Mouse (Mus musculus) cerebellum, adult (tissue): ENCODE results near the gene Shisa9.

Source experiments
- ATAC-seq: cut with Nextera tagmentation; 2 replicates; pipeline ENCODE4 v1.9.2; 2017; ENCODE audit warnings: mild to moderate bottlenecking, moderate library complexity, mixed read lengths; ENCODE audit not compliant: insufficient number of reproducible peaks, low FRiP score, low TSS enrichment

Gene Shisa9

DNA sequence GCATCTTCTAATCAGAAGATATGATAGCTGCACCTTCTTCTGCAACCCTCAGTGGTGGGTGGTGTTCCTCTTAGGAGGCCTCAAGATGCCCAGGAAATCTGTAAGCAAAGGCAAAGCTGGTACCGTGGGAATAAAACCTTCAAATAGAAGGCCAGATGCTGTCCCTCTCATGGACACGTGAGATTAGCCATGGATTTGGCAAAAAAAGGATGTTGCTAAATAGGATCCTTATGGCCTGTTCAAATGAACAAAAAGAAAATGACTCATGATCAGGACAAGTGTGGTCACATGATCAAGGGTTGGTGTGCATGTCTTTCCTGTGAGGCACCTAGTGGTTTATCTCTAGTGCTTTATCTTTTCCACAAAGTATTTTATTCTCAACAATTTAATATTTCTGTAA, 194.1 kb downstream of the Shisa9 start:
- ATAC-seq = no peak

DNA sequence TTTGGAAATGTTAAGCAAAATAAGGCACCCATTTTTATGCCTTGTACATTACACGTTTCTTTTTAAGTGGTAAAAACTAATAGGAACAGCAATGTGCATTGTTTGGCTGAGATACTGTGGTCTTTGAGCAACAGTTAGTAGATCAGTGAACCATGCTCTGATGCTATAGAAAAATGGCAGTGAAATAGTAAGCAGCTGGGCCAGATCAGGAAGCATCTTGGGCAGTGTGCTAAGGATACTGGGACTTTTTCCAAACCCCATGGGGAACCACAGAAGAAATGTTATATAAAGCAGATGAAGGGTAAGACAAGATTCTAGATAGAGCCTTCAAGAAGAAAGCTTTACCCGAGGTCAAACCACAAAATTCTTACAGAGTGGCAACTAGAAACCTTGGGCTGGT, 205.8 kb downstream of the Shisa9 start:
- no peak for ATAC-seq

DNA sequence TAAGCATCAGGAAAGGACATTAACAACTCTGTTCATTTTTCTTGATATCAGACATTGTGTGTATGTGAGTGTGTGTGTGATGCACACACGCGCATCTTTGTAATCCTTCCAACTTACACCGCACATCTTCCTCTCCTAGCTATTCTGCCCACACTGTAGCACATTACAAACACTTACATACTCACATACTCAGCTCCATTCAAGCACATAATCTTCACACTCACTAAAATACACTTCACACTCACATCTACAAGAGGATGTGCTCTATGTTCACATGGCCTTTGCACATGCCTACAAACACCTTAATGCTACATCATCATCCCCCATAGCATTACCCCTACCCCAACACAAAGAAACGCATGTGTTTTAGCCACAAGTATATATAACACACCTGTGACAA, 212.9 kb downstream of the Shisa9 start:
- ATAC-seq = no peak

DNA sequence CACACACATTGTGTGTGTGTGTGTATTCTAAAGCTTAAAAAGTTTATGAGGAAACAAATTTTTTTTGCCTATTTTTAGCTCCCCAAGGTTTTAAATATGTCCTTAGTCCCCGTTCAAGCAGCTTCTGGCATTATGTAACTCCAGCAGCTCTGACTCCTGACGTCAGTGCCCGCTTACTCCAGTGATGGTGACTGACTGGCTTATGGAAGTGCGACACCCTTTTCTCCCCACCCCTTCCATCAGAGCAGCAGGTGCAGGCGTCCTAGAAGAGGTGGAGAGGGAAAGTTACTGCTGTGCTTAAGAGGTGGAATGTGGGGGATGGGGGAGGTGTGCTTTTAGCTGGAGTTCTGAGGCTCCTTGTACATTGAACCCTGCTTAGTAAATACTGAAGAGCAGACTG, 213.7 kb downstream of the Shisa9 start:
- no peak for ATAC-seq

DNA sequence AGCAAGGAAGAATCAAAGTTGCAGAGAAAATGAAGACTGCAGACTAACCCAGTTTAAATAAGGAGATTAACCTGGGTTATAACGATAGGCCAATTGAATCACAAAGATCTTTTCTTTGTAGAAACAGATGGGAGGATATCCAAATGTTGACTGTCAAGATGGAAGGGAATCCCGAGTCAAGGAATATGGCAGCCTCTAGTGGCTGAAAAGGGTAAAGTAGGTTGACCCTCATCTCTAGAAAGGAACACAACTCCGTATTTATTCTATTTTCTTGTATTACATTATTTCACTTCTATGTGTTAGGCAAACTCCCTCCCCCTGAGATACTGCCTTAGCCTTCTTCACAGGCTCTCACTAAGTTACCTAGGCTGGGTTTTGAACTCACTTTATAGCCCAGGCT, 217.3 kb downstream of the Shisa9 start:
- ATAC-seq = no peak

DNA sequence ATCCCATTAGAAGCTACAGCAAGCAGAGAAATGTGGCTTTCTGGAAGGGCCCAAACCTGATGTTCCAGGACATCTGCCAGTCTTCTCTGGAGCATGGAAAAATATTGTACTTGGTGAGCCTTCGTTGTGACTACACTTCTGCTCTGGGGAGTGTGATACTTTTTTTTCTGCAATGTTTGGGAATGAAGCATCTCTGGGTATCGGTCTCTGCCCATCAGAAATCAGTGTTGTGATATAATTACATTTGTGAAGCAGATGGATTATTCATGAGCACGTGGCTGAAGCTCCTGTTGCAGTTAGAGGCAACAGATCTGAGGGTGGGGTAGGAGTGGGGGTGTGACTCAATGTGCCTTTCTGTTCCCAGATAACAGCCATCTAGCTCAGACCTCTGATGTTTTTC, 218.2 kb downstream of the Shisa9 start:
- ATAC-seq = no peak

DNA sequence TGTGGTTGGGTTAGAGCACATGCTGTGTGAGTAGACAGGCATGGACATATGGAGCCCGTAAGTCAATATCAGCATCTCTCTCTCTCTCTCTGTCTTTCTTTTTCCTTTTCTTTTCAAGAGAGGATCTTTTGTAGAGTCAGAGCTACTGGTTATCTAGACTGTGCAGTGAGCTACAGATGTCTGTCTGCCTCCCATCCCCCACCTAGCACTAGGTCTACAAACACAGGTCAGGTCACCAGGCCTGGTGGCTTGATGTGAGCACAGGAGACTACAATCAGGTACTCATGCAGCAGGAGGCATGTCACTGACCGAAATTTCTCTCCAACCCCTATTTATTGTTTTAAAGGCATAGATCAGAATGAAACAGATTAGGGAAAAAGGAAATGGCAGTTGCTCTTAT, 219.1 kb downstream of the Shisa9 start:
- ATAC-seq = no peak

DNA sequence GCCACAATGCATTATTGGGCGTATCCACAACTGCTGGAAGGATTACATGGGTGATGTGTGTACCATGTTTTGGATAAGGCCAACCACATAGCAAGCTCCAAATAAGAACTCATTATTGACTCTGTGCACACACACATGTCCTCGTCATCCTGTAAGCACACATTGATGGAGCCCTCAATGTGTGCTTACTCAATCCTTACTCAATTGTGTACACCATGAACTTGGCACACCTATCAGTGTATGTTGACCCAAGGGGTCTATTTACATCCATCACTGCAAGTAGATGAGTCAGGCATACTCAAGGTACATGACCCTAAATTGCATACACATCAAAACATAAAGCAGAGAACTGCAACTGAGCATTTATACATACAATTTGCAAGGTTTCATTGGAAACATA, 220.5 kb downstream of the Shisa9 start:
- ATAC-seq = no peak

DNA sequence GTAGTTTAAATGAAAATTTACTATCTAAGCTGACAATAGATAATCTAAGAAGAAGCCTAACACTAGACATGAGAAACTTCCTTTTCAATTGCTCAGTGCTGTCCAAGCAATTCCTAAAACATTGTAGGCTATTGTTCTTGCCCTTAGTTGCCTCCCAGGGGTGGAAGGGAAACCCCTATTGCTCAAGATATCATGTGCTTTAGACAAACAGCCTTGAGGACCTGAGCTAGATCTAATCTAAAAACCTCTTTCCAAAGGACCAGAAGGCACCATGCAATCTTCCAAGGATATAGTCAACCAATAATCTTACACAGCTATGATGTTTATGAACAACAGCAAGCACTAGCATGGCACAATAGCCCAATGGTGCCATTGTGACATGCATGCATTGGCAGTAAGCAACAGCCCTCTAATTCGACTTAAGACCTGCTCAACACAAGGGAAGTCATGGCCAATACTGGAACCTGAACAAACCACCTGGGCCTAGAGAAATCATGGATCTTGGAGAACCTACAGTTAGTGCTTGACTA, 222.6 kb downstream of the Shisa9 start:
- no peak for ATAC-seq

DNA sequence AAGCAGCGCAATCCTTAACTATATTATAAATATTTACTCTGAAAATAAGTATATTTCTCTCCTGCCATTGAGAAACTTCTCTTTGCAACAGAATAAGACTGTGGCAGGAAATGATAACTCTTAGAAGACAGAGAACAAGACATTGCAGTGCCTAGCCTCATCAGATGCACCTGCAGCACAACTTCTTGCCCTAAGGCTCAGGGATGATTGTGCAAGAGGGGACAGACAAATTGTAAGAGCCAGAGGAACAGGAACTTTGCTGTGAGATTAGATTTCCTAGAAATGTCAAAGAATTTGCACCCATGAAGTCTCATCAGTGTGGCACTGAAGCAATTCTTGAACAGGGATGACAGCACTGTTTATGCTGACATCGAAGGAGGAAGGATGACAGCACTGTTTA, 223.0 kb downstream of the Shisa9 start:
- ATAC-seq = no peak

DNA sequence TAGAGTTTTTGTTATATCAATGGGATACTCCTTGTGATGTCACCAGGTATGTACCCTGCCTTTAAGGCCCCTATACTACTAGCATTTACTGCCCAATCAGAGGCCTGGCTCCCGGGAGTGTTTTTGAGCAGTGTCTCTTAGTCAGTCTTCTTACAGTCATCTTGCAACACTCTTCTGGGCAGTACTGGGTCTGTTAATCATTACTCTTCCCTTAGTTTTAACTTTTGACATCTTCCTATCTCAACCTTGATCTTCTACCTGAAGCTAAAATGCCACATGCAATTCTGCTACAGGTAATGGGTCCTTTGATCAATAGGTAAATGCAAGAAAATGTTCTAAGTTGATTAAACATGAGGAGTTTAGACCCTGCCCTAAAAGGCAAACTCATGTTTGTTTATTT, 225.4 kb downstream of the Shisa9 start:
- ATAC-seq = no peak

DNA sequence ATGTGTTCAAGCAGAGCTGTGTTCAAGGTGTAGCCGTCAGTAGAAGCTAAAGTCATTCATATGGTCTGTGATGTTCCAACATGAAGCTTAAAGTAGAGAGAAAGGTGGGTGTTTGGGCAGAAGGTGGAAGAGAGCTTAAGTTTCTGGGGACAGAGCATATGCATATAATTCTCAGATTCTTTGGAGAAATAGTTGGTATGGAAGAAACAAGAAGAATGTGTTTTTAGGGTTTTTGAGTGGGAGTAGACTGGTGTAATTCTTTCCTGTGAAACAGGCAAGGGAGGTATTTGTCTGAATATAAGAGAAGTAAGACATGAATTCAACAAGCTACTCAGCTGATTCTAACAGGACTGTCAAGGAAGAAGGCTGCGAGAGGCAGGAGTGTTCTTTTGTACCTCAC, 225.9 kb downstream of the Shisa9 start:
- ATAC-seq = no peak

DNA sequence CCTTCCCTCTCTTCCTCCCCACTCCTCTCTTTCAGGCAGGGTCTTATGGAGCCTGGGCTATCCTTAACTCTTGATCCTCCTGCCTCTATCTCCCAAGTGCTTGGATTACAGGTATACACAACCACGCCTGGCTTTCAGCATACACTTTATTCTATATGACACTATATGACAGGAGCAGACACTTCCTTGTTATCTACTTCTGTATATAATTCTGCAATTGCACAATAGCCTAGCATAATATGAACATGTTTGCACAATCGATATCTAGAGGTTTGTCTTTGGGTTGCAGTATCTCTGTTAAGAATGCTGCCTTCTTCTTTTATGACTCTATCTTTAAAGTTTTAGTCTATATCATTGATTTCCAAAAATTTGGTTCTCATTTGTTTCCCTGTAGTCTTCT, 230.1 kb downstream of the Shisa9 start:
- ATAC-seq = no peak

DNA sequence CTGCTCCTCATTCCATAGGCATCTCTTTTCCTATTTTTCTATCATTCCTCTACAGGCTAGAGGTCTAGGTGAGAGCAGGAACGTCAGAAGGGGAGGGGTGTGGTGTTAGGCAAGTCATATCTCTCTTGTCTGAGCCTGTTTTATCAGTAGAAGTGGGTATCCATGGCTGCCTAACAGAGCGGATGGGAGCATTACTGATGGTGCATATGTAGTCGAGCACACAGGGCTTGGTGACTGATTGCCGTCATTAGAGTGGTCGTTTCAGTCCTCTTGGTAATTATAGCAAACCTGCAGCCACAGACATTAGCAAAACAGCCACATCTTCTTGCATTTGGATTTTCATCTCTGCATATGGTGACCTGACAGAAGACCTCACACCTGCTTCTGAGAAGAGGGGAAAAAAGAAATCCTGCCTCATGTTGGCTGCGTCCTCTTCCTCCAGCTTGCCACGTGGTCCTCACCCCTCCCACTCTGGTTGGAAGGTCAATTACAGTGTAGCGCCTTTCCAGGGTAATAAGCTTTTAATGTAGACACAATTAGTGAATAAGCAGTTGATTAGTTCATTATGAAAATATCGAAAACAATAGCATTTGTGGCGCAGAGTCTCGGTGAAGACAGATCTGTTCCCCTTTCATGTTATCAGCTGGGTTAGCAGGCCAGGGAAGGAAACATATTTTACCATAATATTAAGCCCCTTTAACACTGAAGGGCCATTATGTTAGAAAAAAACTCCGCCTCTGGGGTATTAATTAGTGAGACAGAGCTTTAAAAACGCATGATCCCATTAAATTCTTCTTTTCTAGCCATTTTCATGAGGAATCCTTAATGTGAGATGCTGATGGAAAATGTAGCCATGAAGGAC, 233.6 kb downstream of the Shisa9 start:
- no peak for ATAC-seq

DNA sequence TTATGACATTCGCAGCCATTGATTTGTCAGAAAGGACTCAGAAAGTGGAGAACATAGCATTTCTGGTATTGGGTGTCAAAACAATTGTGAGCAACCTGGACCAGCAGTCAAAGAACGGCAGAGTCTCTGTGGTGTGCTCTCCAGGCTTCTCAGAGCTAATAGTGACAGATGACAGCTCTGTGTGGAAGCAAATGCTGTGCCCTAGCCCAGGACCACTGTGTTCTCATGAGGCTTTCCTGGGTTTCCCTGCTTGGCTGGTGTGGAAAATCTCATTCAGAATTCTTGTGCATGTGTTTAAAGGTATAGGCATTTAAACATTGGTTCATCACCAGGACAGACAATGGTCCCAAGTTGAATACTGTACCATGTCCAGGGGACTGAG, 234.2 kb downstream of the Shisa9 start:
- no peak for ATAC-seq

DNA sequence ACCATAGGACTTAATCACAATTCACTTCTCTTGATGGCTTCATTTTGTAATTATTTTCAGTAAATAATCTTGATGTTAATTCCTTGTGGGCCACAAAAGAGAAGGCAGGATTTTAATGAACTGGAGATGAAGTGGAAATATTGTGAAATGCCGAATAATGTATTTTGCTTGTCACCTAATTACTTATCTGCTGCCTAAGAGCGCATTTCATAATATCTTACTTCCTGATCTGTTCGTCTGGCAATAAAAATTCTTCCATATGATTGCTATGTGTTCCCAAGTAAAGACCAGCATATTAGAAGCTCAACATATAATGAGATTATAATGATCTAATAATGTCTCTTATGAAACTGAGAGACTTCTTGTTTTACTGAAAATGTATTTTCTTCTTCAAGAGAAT, 235.9 kb downstream of the Shisa9 start:
- ATAC-seq = no peak

DNA sequence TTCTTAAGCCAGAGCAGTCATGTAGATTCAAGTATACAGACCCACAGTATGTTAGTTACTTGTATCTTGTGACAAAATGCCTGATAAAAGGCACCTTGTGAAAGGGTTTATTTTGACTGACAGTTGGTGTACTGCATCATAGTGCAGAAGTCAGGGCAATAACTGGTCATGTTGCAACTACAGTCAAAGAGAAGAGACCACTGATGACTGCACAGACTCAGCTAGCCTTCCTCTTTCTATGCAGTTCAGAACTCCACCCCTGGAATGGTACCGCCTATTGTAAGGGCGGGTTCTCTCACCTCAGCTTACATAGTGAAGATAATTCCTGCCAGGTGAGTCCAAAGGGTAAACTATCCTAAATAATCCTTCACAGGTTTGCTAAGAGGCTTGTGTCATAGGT, 239.6 kb downstream of the Shisa9 start:
- ATAC-seq = no peak

DNA sequence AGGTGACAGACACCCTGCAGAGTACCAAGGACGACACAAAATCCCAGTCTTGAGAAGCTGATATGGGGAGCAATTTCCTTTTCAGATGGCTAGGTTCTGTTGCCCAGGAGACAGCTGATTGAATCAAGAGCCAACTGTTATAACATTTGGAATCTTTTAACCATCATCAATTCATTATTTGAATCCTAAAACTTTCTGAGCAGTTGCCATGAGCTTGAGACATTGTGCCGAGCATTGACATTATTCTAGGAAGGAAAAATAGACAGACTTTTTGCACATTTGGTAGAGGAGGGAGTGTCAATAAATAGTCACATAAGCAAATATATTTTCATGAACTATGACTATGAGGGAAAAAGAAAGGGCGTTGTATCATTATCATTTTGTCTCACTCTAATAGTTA, 243.0 kb downstream of the Shisa9 start:
- no peak for ATAC-seq

DNA sequence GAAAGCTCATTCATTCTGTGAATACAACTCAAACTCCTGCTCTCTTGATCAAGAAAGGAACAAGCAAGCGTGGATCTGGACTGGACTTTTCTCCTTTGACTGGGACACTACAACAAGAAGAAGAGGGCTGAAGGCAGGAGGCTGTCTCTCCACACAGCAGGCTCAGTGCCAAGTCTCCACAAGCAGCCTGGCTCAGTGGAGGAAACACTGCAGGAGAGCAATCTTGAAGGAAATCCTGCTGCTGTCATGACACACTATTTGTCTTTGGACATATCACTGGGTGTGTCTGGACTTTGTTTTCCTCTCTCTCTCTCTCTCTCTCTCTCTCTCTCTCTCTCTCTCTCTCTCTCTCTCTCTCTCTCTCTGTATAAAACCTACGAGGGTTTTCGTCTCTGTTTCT, 249.4 kb downstream of the Shisa9 start:
- ATAC-seq = no peak

DNA sequence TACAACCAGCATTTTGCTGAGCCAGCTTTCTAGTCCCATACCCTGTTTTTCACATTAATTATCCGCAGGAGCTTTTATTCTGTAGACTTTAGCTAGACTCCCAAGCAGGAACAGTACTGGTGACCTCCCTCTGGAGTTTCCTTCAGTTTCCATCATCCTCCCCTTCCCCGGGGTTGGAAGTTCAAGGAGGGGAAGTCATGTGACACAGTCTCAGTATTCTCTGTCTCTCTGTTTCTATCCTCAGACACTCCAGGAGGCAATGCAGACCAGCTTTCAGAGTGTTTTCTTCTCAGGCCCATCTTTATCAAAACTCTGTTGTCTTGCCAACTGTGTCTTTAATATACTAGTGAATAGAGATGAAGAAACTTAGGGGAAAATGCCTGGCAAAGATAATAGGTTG, 250.4 kb downstream of the Shisa9 start:
- no peak for ATAC-seq

DNA sequence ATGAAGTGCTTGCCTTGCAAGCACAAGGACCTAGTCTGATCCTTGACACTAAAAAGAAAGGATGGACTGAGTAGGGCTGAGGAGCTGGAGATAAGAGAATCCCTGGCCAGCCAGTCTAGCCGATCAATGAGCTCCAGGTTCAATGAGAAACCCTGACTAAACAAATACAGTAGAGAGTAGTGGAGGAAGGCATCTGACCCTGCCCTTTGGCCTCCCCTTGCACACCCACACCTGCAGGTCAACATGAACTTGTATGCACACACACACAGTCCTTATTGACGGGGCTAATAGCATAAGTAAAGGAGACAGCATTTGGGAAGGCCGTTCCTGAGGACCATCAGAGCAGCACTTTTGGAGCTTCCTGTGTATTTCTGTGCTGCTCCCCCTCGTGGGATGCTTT, 254.7 kb downstream of the Shisa9 start:
- ATAC-seq = no peak

DNA sequence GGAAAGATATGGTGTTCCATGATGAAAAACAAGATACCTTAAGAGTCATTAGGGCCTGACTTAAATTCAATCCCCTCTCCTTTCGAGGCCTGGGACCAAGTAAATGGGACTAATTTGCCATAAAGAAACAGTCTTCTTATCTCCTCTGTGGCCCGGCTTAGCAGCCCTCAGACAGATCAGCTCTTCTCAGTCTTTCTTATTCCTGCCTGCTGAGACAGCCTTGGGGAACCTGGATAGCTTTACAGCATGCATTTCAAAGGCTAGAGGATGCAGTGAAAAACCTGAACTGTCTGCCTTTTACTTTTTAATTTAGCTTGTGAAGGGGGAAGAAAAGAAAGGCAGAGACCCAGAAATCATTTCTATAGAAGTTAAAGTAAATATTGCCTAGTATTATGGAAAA, 275.4 kb downstream of the Shisa9 start:
- ATAC-seq = no peak
